Mouse (Mus musculus) myocyte (in vitro differentiated cells): ENCODE results near the gene Zfhx3. TPM values are rescaled to one million over a fixed set of nuclear protein-coding genes. Genes with fewer than 3 reads are reported as not detected.

Experiments used
- H3K27me3 ChIP-seq: one replicate; pipeline ENCODE4 v1.6.1; 2011; ENCODE audit not compliant: control insufficient read depth, insufficient read depth, insufficient read length
- H3K36me3 ChIP-seq: one replicate; pipeline ENCODE4 v1.6.1; 2011; ENCODE audit not compliant: control insufficient read depth, insufficient read depth
- H3K4me2 ChIP-seq: one replicate; pipeline ENCODE4 v1.6.1; 2011; ENCODE audit warnings: low read depth, control low read depth
- H3K4me3 ChIP-seq: one replicate; pipeline ENCODE4 v1.5.1; 2011; ENCODE audit warnings: mild to moderate bottlenecking, control low read depth, moderate library complexity
- H3K79me2 ChIP-seq: one replicate; pipeline ENCODE4 v1.6.1; 2011; ENCODE audit not compliant: control insufficient read depth, insufficient read depth
- H3ac ChIP-seq: one replicate; pipeline ENCODE4 v1.6.1; 2011; ENCODE audit not compliant: control insufficient read depth, insufficient read length
- CEBPB ChIP-seq: IDR thresholded peaks from 2 replicates; pipeline ENCODE4 v1.6.1; 2011; ENCODE audit warnings: mild to moderate bottlenecking, moderate library complexity; ENCODE audit not compliant: poor library complexity, insufficient read depth, severe bottlenecking
- E2F4 ChIP-seq: IDR thresholded peaks from one replicate; pipeline ENCODE4 v1.6.1; 2011; ENCODE audit warnings: mild to moderate bottlenecking, control low read depth, moderate library complexity; ENCODE audit not compliant: insufficient read depth
- MAX ChIP-seq: IDR thresholded peaks from one replicate; pipeline ENCODE4 v1.6.1; 2011; ENCODE audit warnings: low read depth, mild to moderate bottlenecking, control low read depth
- MYOD1 ChIP-seq, 3 experiments: IDR thresholded peaks; one replicate each; pipeline ENCODE4 v1.6.1; 2011; ENCODE audit warnings: control low read depth in 2 of 3, low read depth in 2 of 3, mild to moderate bottlenecking in 2 of 3, moderate library complexity in 1 of 3; ENCODE audit not compliant: insufficient read length in 2 of 3, control insufficient read depth in 1 of 3
- MYOG ChIP-seq, 3 experiments: IDR thresholded peaks; one replicate each; pipeline ENCODE4 v1.6.1; 2011; ENCODE audit warnings: control low read depth in 2 of 3, low read depth in 2 of 3, mild to moderate bottlenecking in 2 of 3; ENCODE audit not compliant: insufficient read length in 2 of 3, control insufficient read depth in 1 of 3, insufficient read depth in 1 of 3
- POLR2A ChIP-seq: IDR thresholded peaks from one replicate; pipeline ENCODE4 v1.6.1; 2011; ENCODE audit warnings: low read depth, mild to moderate bottlenecking, control low read depth, moderate library complexity; ENCODE audit not compliant: insufficient read length
- POLR2AphosphoS2 ChIP-seq: IDR thresholded peaks from one replicate; pipeline ENCODE4 v1.6.1; 2011; ENCODE audit warnings: low read depth, control low read depth; ENCODE audit not compliant: insufficient read length
- REST ChIP-seq: IDR thresholded peaks from one replicate; pipeline ENCODE4 v1.6.1; 2011; ENCODE audit warnings: mild to moderate bottlenecking, control low read depth, moderate library complexity; ENCODE audit not compliant: insufficient read depth, insufficient read length
- SRF ChIP-seq: IDR thresholded peaks from one replicate; pipeline ENCODE4 v1.6.1; 2011; ENCODE audit warnings: low read depth; ENCODE audit not compliant: control insufficient read depth, insufficient read length
- TCF12 ChIP-seq: IDR thresholded peaks from one replicate; pipeline ENCODE4 v1.6.1; 2011; ENCODE audit warnings: mild to moderate bottlenecking, control low read depth; ENCODE audit not compliant: poor library complexity, insufficient read depth, severe bottlenecking
- TCF3 ChIP-seq: IDR thresholded peaks from one replicate; pipeline ENCODE4 v1.6.1; 2011; ENCODE audit warnings: low read depth, control low read depth; ENCODE audit not compliant: insufficient read length
- USF1 ChIP-seq: IDR thresholded peaks from one replicate; pipeline ENCODE4 v1.6.1; 2011; ENCODE audit warnings: low read depth, mild to moderate bottlenecking, control low read depth, moderate library complexity
- polyA plus RNA-seq: library from polyadenylated mRNA; unstranded; fragments of >200 nt; fragmentation: generic; extraction: Trizol; gene quantifications from one replicate; pipeline ENCODE4 v1.2.1, GENCODE M21; 2012; ENCODE audit warnings: missing spikeins

The Zfhx3 gene
- polyA plus RNA-seq, 1 experiment: 3.0 TPM

DNA sequence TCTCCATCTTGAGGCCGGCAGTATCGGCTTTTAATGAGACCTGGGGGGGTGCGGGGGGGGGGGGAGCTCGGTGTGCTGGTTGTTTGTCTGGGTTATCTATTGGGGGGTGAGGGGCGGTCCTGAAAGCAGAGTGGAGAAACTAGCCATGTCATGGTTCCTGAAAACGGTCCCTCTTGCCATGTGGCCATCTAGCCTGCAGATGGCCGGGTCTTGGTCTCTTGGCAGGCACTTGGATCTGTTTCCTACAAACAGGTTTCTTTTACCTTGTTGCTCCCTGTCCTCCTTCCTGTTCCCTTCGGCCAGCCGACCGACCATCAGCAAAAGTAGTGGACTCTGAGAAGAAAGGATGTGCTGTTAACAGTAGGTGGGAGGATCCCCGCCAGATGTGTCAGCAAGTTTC, 904.4 kb downstream of the Zfhx3 start:
- Histone ChIP-seq H3K27me3 (no peaks in the 10 kb centered on the region), H3K36me3 (no peaks in the 10 kb centered on the region), H3K4me3 (no peak overlapping the region), H3K79me2 (no peaks in the 10 kb centered on the region), H3ac (no peak overlapping the region), H3K4me2 (no peak overlapping the region)
- TF ChIP-seq TCF12 (no peak), POLR2A (no peak), MYOD1 (IDR thresholded peaks at IDR 0.05; ENCODE audit: control insufficient read depth in 1 of 3, insufficient read length in 2 of 3, low read depth in 2 of 3) (no peak), SRF (no peak), POLR2AphosphoS2 (no peak), E2F4 (no peak), REST (no peak)

- peak in 1 of 3 experiments; percentile 12 for TF ChIP-seq MYOD1 (IDR thresholded peaks at IDR 0.05; ENCODE audit: control insufficient read depth in 1 of 3, insufficient read length in 2 of 3, low read depth in 2 of 3)
- TF ChIP-seq E2F4: no peak
- Histone ChIP-seq H3ac (no peak overlapping the region), H3K36me3 (no peaks in the 10 kb centered on the region), H3K4me3 (no peak overlapping the region), H3K79me2 (no peaks in the 10 kb centered on the region), H3K4me2 (no peak overlapping the region), H3K27me3 (no peaks in the 10 kb centered on the region)
Observed at GRCm38 (mm10) chr8:108847356-108847755, 904.9 kb downstream of the Zfhx3 start.

- Histone ChIP-seq H3K4me3 (no peak overlapping the region), H3K79me2 (no peaks in the 10 kb centered on the region), H3K4me2 (no peak overlapping the region), H3K36me3 (no peaks in the 10 kb centered on the region), H3ac (no peak overlapping the region), H3K27me3 (no peaks in the 10 kb centered on the region)
- TF ChIP-seq TCF12 (no peak), TCF3 (no peak), MYOG (IDR thresholded peaks at IDR 0.05; ENCODE audit: control insufficient read depth in 1 of 3, insufficient read depth in 1 of 3, insufficient read length in 2 of 3, low read depth in 2 of 3) (no peak), E2F4 (no peak), SRF (no peak), USF1 (no peak), CEBPB (no peak), POLR2AphosphoS2 (no peak), MYOD1 (IDR thresholded peaks at IDR 0.05; ENCODE audit: control insufficient read depth in 1 of 3, insufficient read length in 2 of 3, low read depth in 2 of 3) (no peak), POLR2A (no peak), MAX (no peak), REST (no peak)
Observed at GRCm38 (mm10) chr8:108848484-108848883, 906.0 kb downstream of the Zfhx3 start.

- H3K27me3 ChIP-seq: no peaks in the 10 kb centered on the region
- TF ChIP-seq MYOG (IDR thresholded peaks at IDR 0.05; ENCODE audit: control insufficient read depth in 1 of 3, insufficient read depth in 1 of 3, insufficient read length in 2 of 3, low read depth in 2 of 3): no peak
- no peak for TF ChIP-seq USF1
- no peak for TF ChIP-seq POLR2AphosphoS2
- no peak for TF ChIP-seq MAX
- TF ChIP-seq MYOD1 (IDR thresholded peaks at IDR 0.05; ENCODE audit: control insufficient read depth in 1 of 3, insufficient read length in 2 of 3, low read depth in 2 of 3): no peak
- no peak for TF ChIP-seq REST
- TF ChIP-seq TCF12: no peak
- no peak for TF ChIP-seq POLR2A
- no peak for TF ChIP-seq TCF3
- no peak for TF ChIP-seq E2F4
- no peak for TF ChIP-seq SRF
- TF ChIP-seq CEBPB: no peak
- no peaks in the 10 kb centered on the region for H3K36me3 ChIP-seq
- H3K4me3 ChIP-seq: no peak overlapping the region
- H3ac ChIP-seq: no peak overlapping the region
- no peak overlapping the region for H3K4me2 ChIP-seq
- H3K79me2 ChIP-seq: no peaks in the 10 kb centered on the region
Observed at GRCm38 (mm10) chr8:108853028-108853427, 910.6 kb downstream of the Zfhx3 start.

DNA sequence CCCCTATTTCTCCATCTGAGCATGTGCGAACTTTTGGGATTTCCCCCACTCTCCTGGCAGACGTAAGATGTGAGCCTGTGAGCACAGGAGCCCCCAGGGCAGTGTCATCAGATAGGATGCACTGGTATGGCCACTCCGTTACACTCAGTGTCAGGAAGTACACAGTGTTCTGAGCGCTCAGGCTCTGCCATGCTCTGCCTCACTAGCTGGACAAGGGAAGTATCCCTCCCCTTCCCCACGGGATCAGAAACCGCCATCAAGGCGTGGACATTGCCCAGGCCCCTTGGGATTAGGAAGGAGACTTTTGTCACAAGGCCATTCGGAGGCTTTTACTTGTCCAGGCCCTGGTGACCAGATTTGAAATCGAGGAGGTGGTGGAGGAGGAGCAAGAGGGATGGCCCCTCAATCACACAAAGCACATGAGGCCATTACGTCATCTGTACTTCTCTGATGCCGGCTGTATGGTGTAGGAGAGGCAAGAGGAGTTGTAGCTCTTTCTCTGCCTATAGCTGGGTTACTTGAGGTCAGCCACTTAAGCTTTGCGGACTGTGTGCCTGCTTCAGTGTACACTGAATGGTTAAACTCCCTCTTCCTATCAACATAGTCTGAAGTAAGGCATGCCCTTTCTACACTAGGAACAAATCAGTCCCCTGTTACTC, 912.1 kb downstream of the Zfhx3 start:
- no peaks in the 10 kb centered on the region for H3K79me2 ChIP-seq
- H3ac ChIP-seq: no peak overlapping the region
- TF ChIP-seq SRF (no peak), MYOD1 (IDR thresholded peaks at IDR 0.05; ENCODE audit: control insufficient read depth in 1 of 3, insufficient read length in 2 of 3, low read depth in 2 of 3) (no peak), E2F4 (no peak), MAX (no peak), TCF12 (no peak), REST (no peak), CEBPB (no peak), POLR2AphosphoS2 (no peak), MYOG (IDR thresholded peaks at IDR 0.05; ENCODE audit: control insufficient read depth in 1 of 3, insufficient read depth in 1 of 3, insufficient read length in 2 of 3, low read depth in 2 of 3) (no peak), USF1 (no peak), POLR2A (no peak), TCF3 (no peak)
- no peaks in the 10 kb centered on the region for H3K36me3 ChIP-seq
- H3K27me3 ChIP-seq: no peaks in the 10 kb centered on the region
- H3K4me2 ChIP-seq: no peak overlapping the region
- no peak overlapping the region for H3K4me3 ChIP-seq
